Mouse (Mus musculus) testis, adult 2 months (tissue): ENCODE results near the gene Cmss1. TPM values are rescaled to one million over a fixed set of nuclear protein-coding genes. Genes with fewer than 3 reads are reported as not detected.
A peak's percentile ranks its signal among the peaks of the same experiment; 100 is the strongest.

Experiments
- H3K27ac ChIP-seq: fragments of 200-500 bp; 2 replicates; pipeline ENCODE4 v1.5.1; 2012; ENCODE audit warnings: low read depth, low read length; ENCODE audit not compliant: control insufficient read depth, insufficient read depth
- H3K27me3 ChIP-seq: fragments of 200-500 bp; 2 replicates; pipeline ENCODE4 v1.6.1; 2012; ENCODE audit warnings: mild to moderate bottlenecking, low read length, moderate library complexity; ENCODE audit not compliant: control insufficient read depth, insufficient read depth
- H3K36me3 ChIP-seq: fragments of 200-500 bp; 2 replicates; pipeline ENCODE4 v1.6.1; 2012; ENCODE audit warnings: mild to moderate bottlenecking, low read length; ENCODE audit not compliant: control insufficient read depth, insufficient read depth
- H3K4me1 ChIP-seq: fragments of 200-500 bp; 2 replicates; pipeline ENCODE4 v1.6.1; 2012; ENCODE audit warnings: low read length; ENCODE audit not compliant: control insufficient read depth, insufficient read depth
- H3K4me3 ChIP-seq: fragments of 200-500 bp; 2 replicates; pipeline ENCODE4 v1.5.1; 2012; ENCODE audit warnings: low read depth, mild to moderate bottlenecking, low read length, moderate library complexity, mixed read lengths; ENCODE audit not compliant: control insufficient read depth
- CTCF ChIP-seq: fragments of 200-500 bp; IDR thresholded peaks from 2 replicates; pipeline ENCODE4 v1.5.1; 2012; ENCODE audit warnings: low read depth, mild to moderate bottlenecking, inconsistent platforms, low read length, moderate library complexity; ENCODE audit not compliant: control insufficient read depth, insufficient read depth, insufficient replicate concordance
- POLR2A ChIP-seq: fragments of 200-500 bp; IDR thresholded peaks from 2 replicates; pipeline ENCODE4 v1.6.1; 2012; ENCODE audit warnings: low read depth, mild to moderate bottlenecking, inconsistent platforms, low read length, moderate library complexity; ENCODE audit not compliant: control insufficient read depth
- polyA plus RNA-seq: library from polyadenylated mRNA; depleted of rRNA; stranded (reverse); fragments of >200 nt; gene quantifications from 2 replicates; pipeline ENCODE4 v1.2.3, GENCODE M21; 2012

The Cmss1 gene
- polyA plus RNA-seq, 1 experiment = 45.3 TPM

DNA sequence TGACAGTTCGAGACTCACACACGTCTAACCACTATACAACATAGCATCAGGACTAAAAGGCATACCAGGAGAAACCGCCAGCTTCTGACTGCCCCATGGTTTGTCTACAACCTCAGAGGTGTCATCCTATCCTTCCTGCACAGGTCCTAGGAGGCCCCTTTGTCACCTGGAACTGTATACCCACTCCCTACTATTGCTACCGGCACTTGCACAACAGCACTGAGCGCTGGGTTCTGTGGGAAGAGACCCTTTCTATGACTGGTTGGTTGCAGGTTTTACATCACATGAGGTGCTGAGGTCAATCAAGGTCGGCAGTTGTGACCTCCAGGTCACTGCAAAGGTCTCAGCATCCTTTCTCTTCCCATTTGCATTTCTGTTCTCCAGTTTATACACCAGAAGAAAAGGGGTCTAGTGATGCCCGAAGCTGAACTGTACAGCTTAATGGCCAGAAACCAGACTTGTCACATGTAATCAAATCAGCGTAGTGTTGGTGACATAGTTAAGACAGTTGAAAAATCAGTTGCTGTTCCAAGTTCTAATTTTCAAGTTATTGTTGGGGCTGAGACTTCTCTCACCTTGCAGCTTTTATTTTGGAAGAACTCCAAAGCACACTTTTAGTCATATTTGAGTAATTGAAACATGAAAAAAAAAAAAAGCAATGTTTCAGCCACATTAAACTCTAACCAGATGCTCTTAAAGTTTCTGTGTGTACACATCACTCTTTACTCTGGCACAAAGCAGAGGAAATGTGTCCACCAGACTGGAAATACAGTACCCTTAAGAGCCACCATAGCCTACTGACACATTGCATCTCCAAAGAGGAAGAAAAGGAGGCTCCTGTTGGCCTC lies 266.7 kb downstream of the Cmss1 start:
- Histone ChIP-seq H3K4me1 (peaks cover 8% of the 10 kb centered on the region; the same call in 1 of the 2 replicates), H3K36me3 (no peaks in the 10 kb centered on the region), H3K27ac (no peak overlapping the region; the same call in 1 of the 2 replicates), H3K27me3 (no peaks in the 10 kb centered on the region), H3K4me3 (peak overlapping the region; percentile 9; the same call in 1 of the 2 replicates)
- no peak for TF ChIP-seq CTCF
- no peak for TF ChIP-seq POLR2A

DNA sequence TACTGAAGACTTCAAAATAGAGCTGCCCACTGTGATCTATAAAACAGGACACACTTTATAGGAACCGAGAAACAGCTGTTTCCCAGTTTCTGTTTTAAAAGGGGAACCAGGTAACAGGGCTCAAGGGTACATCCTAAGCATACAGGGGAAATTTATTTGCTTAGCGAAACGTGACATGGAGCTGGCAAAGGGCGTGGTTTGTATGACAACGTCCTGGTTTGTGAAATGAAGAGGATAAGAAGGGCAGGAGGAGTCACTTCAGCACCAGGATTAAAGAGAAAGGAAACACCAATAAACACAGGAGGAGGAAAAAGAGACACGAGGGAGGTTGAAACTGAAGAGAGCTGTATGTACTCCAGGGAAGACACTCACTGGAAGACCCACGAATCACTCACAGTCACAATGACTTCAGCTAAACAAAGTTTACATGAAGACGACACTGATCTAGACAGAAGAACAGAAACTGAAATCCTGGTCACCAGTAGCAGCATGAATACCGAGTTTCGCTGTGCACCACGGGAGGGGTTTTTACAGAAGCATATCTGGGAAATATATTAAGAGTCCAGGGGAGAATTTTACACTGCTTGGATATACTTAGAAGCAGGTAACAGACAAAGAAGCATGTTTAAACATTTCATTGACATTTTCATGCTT lies 269.8 kb downstream of the Cmss1 start:
- Histone ChIP-seq H3K27me3 (no peaks in the 10 kb centered on the region), H3K4me3 (no peak overlapping the region), H3K27ac (no peak overlapping the region), H3K4me1 (peaks cover 8% of the 10 kb centered on the region; the same call in 1 of the 2 replicates), H3K36me3 (no peaks in the 10 kb centered on the region)
- TF ChIP-seq POLR2A (no peak), CTCF (no peak)

DNA sequence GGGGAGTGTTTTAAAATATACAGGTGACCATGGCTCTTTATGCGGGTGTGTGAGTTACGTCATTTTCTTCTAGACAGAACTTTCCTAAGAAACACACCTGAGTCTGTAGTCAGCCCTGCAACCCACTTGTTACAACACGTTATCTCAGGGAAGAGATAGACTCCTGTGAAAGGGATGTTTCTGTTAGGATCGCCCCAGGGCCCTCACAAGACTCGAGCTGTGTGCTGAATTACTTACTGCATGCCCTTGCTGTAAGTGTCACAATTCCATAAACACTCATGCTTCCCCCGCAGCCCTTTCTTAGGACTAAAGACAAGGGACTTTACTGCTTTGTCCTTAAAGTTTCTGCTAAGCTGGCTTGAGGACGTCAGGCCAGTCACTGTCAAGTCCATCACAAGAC lies 274.4 kb downstream of the Cmss1 start:
- TF ChIP-seq POLR2A = no peak
- TF ChIP-seq CTCF = no peak
- no peak overlapping the region for H3K27ac ChIP-seq
- peak overlapping the region; percentile 30 for H3K4me3 ChIP-seq
- H3K27me3 ChIP-seq = no peaks in the 10 kb centered on the region
- H3K4me1 ChIP-seq = no peaks in the 10 kb centered on the region
- H3K36me3 ChIP-seq = no peaks in the 10 kb centered on the region

DNA sequence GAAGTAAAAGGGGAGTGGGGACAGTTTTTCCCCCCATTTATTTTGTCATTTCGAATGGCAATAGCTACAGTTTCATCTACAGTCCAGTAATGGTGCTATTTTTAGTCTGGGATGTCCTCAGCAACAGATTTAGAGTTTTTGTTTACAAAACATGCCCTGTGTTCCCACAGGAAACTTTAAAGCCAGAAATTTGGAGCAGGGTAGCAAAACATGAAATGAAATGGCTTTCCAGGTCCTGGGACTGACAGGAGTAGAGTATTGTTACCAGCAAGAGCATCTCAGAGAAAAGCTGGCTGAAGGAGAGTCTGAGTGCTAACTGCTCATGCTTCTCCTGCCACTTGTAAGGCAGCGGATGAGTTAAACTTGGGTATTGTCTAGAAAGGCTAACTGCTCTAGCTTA lies 276.6 kb downstream of the Cmss1 start:
- no peaks in the 10 kb centered on the region for H3K4me1 ChIP-seq
- no peaks in the 10 kb centered on the region for H3K27me3 ChIP-seq

DNA sequence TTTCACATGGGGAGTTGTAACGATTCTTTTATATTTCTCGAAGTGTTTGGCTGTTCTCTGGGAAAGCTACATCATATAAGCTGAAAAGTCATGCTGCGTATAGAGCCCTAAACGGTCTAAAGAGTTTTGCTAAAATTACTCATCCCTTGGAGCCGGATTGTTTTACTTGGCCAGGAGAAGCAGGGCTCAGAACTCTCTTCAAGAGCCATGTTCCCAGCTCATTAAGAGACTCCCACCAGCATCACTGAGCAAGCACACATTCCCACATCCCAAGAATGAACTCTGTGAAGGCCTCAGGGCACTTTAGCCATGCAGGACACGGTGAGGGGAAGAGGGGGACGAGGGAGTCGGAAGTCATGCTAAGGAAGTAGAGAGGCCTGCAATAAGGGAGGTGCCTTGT lies 277.6 kb downstream of the Cmss1 start:
- no peak overlapping the region for H3K4me3 ChIP-seq
- H3K27ac ChIP-seq = no peak overlapping the region; the same call in 1 of the 2 replicates
- H3K4me1 ChIP-seq = no peaks in the 10 kb centered on the region
- H3K27me3 ChIP-seq = no peaks in the 10 kb centered on the region
- TF ChIP-seq POLR2A (no peak), CTCF (no peak)
- H3K36me3 ChIP-seq = no peaks in the 10 kb centered on the region

More for the DNA sequence above, 276.6 kb downstream of the Cmss1 start:
- no peak overlapping the region for H3K27ac ChIP-seq
- H3K4me3 ChIP-seq = no peak overlapping the region
- TF ChIP-seq CTCF = no peak
- no peak for TF ChIP-seq POLR2A
- no peaks in the 10 kb centered on the region for H3K36me3 ChIP-seq

DNA sequence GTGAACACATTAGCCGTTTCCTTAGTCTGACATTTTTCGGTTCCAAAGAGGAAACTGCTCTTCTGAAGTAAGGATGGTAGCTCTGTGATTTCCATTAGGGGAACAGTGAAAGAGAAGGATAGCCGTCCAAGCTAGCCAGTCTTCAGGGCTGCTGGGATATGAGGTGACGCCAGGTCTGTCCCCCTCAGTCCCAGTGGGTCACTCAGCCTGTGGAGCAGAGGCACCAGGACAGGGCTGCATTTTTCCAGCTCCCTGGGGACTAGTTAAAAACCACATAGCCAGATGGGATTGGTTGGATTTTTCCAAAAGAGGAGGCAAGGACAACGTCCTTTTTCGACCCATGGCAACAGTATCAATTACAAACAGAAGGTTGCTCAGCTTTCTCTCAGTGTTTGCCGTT lies 279.7 kb downstream of the Cmss1 start:
- H3K4me3 ChIP-seq = no peak overlapping the region
- H3K4me1 ChIP-seq = no peaks in the 10 kb centered on the region
- no peak overlapping the region for H3K27ac ChIP-seq
- no peak for TF ChIP-seq CTCF
- no peak for TF ChIP-seq POLR2A
- H3K27me3 ChIP-seq = no peaks in the 10 kb centered on the region
- no peaks in the 10 kb centered on the region for H3K36me3 ChIP-seq
